Mouse (Mus musculus) kidney, adult 18-20 months (tissue): Measurements from ENCODE around the gene Gm10720.
"Not testable (repeated sequence)": the region's sequence is repeated elsewhere in the genome, so short reads cannot be mapped to it uniquely, and the experiment has no call there.

Experiments used
- DNase-seq: peaks from one replicate; pipeline ENCODE4 v3.0.0; 2021

Gm10720 gene

GRCm38 (mm10) chr9:3015354-3015753 is at the start of gene Gm10720:
Gene Gm10720 (plus strand): TSS chr9:3015654.
- not testable (repeated sequence) for DNase-seq

GRCm38 (mm10) chr9:3000445-3000972 is 14.9 kb upstream of the Gm10720 start, which contains the start of gene Gm10722:
Gene Gm10722 (plus strand): TSS chr9:3000922.
- DNase-seq: not testable (repeated sequence)

- not testable (repeated sequence) for DNase-seq
These were observed 14.4 kb upstream of the Gm10720 start for GRCm38 (mm10) chr9:3001006-3001405.

- DNase-seq: peak; percentile 54
These were observed 13.3 kb upstream of the Gm10720 start for GRCm38 (mm10) chr9:3001948-3002659.

GRCm38 (mm10) chr9:3002794-3003396 is 12.6 kb upstream of the Gm10720 start, which contains the start of gene Gm11168:
Gene Gm11168 (plus strand): TSS chr9:3003346.
- not testable (repeated sequence) for DNase-seq

- not testable (repeated sequence) for DNase-seq
These were observed 9.3 kb upstream of the Gm10720 start for GRCm38 (mm10) chr9:3006179-3006578.

- DNase-seq: peak; percentile 71
These were observed 8.8 kb upstream of the Gm10720 start for GRCm38 (mm10) chr9:3006636-3007035.

GRCm38 (mm10) chr9:3007272-3007671 is 8.2 kb upstream of the Gm10720 start:
- DNase-seq: not testable (repeated sequence)

- not testable (repeated sequence) for DNase-seq
These were observed 6.1 kb upstream of the Gm10720 start for GRCm38 (mm10) chr9:3009331-3009730.

GRCm38 (mm10) chr9:3012054-3012621 is 3.3 kb upstream of the Gm10720 start:
- not testable (repeated sequence) for DNase-seq

- DNase-seq: not testable (repeated sequence)
These were observed 2.6 kb upstream of the Gm10720 start, which contains the start of gene Gm10721 for GRCm38 (mm10) chr9:3012733-3013279. Gene Gm10721 (plus strand): TSS chr9:3013140.

GRCm38 (mm10) chr9:3015896-3016295 is 442 bp downstream of the Gm10720 start:
- DNase-seq: not testable (repeated sequence)

GRCm38 (mm10) chr9:3017108-3017507 is 1.7 kb downstream of the Gm10720 start, which contains the start of gene Gm10719:
Gene Gm10719 (plus strand): TSS chr9:3017408.
- not testable (repeated sequence) for DNase-seq

GRCm38 (mm10) chr9:3018944-3019343 is 3.5 kb downstream of the Gm10720 start:
- peak; percentile 30 for DNase-seq

GRCm38 (mm10) chr9:3019835-3020727 is 4.6 kb downstream of the Gm10720 start:
- DNase-seq: not testable (repeated sequence)

GRCm38 (mm10) chr9:3022316-3023008 is 7.0 kb downstream of the Gm10720 start:
- DNase-seq: not testable (repeated sequence)

- not testable (repeated sequence) for DNase-seq
These were observed 8.0 kb downstream of the Gm10720 start, which contains the start of gene Gm10718 for GRCm38 (mm10) chr9:3023312-3023984. Gene Gm10718 (plus strand): TSS chr9:3023547.

- DNase-seq: peak; percentile 37
These were observed 8.7 kb downstream of the Gm10720 start for GRCm38 (mm10) chr9:3023985-3024648.

- not testable (repeated sequence) for DNase-seq
These were observed 9.5 kb downstream of the Gm10720 start, which contains the start of gene Gm10717 for GRCm38 (mm10) chr9:3024912-3025467. Gene Gm10717 (plus strand): TSS chr9:3025417.
